Mouse (Mus musculus) liver, embryonic 14 days (tissue): Measurements from ENCODE around the gene Fam169a. TPM values are rescaled to one million over a fixed set of nuclear protein-coding genes. Genes with fewer than 3 reads are reported as not detected.

ENCODE experiments used
- polyA plus RNA-seq: library from polyadenylated mRNA; depleted of rRNA; stranded (reverse); fragments of >200 nt; gene quantifications from 2 replicates; pipeline ENCODE4 v1.2.3, GENCODE M21; 2012; rRNA removed

Gene Fam169a
- polyA plus RNA-seq: 1.2 and 1.3 TPM in 2 replicates

GRCm38 (mm10) chr13:97066649-97067550 is at the start of gene Fam169a:
Gene Fam169a (plus strand): TSS chr13:97067286.

GRCm38 (mm10) chr13:97034262-97034661 is 32.8 kb upstream of the Fam169a start, which contains the start of gene 1700029F12Rik:
Gene 1700029F12Rik (minus strand): TSS chr13:97034362.

GRCm38 (mm10) chr13:97099187-97099852 is 32.2 kb downstream of the Fam169a start, which contains the start of gene Gm6169:
Gene Gm6169 (minus strand): TSS chr13:97099237.

GRCm38 (mm10) chr13:97137466-97138400 is 70.6 kb downstream of the Fam169a start, which contains the start of the genes Gfm2 and Nsa2:
Gene Gfm2 (plus strand): TSS chr13:97137937.
Gene Nsa2 (minus strand): TSS chr13:97137937.

Other genes with a start within 250 kb of the Fam169a start
- 0.76 and 0.99 TPM in 2 replicates for gene Gcnt4, start 142.6 kb upstream of the Fam169a start, polyA plus RNA-seq
- gene 1700029F12Rik, start 32.9 kb upstream of the Fam169a start, polyA plus RNA-seq: not detected in 2 replicates
- 0.25 and 0.52 TPM in 2 replicates for gene Gm6169, start 32.0 kb downstream of the Fam169a start, polyA plus RNA-seq
- 12.3 and 14.3 TPM in 2 replicates for gene Gfm2, start 70.7 kb downstream of the Fam169a start, polyA plus RNA-seq
- 42.5 and 48.9 TPM in 2 replicates for gene Nsa2, start 70.7 kb downstream of the Fam169a start, polyA plus RNA-seq
- gene Hexb, start 131.1 kb downstream of the Fam169a start, polyA plus RNA-seq: 11.8 and 14.3 TPM in 2 replicates
- gene Enc1, start 173.8 kb downstream of the Fam169a start, polyA plus RNA-seq: 1.6 and 1.9 TPM in 2 replicates